Mouse (Mus musculus): ENCODE results near the gene Nek10. TPM values are rescaled to one million over a fixed set of nuclear protein-coding genes. Genes with fewer than 3 reads are reported as not detected.

Gene Nek10
- polyA plus RNA-seq, 1 experiment from 2014 or later: 0.04 TPM

DNA sequence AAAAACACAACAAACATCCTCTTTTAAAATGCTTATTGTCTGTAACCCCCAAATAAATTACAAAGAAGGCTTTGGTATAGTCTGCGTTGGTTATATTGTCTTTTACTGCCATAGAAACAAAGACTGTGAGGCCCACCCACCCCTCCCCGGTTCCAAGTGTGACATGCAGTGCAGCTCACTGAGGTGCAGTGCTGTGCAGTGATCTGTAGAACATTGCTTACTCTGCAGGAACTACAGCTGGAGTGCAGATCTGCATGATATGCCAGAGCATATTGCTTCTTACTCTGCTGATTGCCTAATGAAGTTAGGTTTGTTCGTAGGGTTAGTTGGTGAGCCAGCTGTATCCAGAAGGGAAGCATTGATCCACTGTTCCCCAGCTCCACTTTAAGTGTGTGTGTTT lies 57.1 kb downstream of the Nek10 start:
- no peak for ATAC-seq (replicated peaks; ENCODE audit: low FRiP score, low TSS enrichment, low read depth)
- H3K9me3 ChIP-seq (ENCODE audit: control insufficient read depth, low read length): no peaks in the 10 kb centered on the region
- H3K4me3 ChIP-seq (ENCODE audit: low read depth, low read length): no peak overlapping the region
- H3K27ac ChIP-seq (ENCODE audit: low read depth): no peak overlapping the region
- no peak overlapping the region for H3K9ac ChIP-seq (ENCODE audit: low read length)
- no peak for DNase-seq (ENCODE audit: low spot score)
- no peaks in the 10 kb centered on the region for H3K36me3 ChIP-seq (ENCODE audit: control insufficient read depth, insufficient read depth, low read length)
- no peaks in the 10 kb centered on the region for H3K27me3 ChIP-seq (replicated peaks; ENCODE audit: control insufficient read depth, insufficient read depth, low read length)
- H3K4me1 ChIP-seq (replicated peaks; ENCODE audit: control insufficient read depth, insufficient read depth, low read length): no peaks in the 10 kb centered on the region
- WGBS: 60% methylated on average over 3 of the region's 3 CpGs
- H3K4me2 ChIP-seq (ENCODE audit: low read length): no peak overlapping the region

DNA sequence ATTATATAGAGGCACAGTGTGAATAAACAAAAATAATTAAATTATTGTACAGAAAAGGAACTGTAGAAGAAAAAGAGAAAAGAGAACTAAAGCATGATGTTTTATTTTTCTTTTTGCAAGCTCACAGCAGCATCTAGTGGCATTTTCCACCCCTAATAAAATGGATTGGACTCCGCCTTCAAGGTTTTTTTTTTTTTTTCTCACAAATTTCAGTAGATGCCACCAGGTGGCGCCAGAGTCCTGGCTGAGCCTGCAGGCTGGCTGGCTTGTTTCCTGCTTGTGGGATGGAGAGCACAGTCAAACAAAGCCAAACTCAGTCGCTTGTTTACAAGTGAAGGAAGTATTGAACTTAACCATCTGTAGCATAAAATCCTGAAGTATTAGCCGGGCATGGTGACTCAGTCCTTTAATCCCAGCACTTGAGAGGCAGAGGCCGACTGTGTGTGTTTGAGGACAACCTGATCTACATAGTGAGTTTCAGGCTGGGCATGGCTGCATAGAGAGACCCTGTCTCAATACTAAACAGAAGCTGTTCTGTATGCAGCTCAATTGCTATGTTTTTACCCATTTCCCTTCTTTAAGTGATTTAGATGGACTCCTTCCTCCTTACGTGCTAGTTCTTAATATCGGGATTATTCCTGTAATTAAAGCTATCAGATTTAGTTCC lies 60.6 kb downstream of the Nek10 start:
- no peak overlapping the region for H3K27ac ChIP-seq (ENCODE audit: low read depth)
- 22% methylated on average over 7 of the region's 7 CpGs for WGBS

DNA sequence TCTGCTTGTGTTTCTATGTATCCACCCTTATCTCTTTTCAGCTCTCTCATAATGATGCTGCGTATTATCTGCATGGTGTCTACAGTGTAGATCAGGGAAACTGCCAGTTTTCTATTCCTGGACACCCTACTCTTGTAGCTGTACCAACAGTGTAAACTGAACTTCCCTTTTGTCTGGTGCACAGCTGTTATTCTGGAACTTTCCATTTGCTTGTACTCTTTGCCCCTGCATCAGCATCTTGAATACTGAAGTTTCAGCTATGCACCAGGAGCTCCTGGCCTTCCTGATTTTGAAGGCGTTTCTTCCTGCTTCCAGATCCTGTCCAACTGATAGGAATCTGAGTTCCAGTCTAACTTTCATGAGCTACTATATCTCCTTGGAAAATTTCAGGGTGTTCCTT lies 66.0 kb downstream of the Nek10 start:
- H3K4me1 ChIP-seq (replicated peaks; ENCODE audit: control insufficient read depth, insufficient read depth, low read length): no peaks in the 10 kb centered on the region
- no peaks in the 10 kb centered on the region for H3K27me3 ChIP-seq (replicated peaks; ENCODE audit: control insufficient read depth, insufficient read depth, low read length)
- no peak for DNase-seq (ENCODE audit: low spot score)
- no peaks in the 10 kb centered on the region for H3K9me3 ChIP-seq (ENCODE audit: control insufficient read depth, low read length)
- H3K4me2 ChIP-seq (ENCODE audit: low read length): no peak overlapping the region
- H3K27ac ChIP-seq (ENCODE audit: low read depth): no peak overlapping the region
- no peak overlapping the region for H3K4me3 ChIP-seq (ENCODE audit: low read depth, low read length)
- WGBS: 93% methylated on average over 2 of the region's 2 CpGs
- no peaks in the 10 kb centered on the region for H3K36me3 ChIP-seq (ENCODE audit: control insufficient read depth, insufficient read depth, low read length)
- no peak for ATAC-seq (replicated peaks; ENCODE audit: low FRiP score, low TSS enrichment, low read depth)
- no peak overlapping the region for H3K9ac ChIP-seq (ENCODE audit: low read length)

More for the DNA sequence above, 60.6 kb downstream of the Nek10 start:
- Histone ChIP-seq H3K36me3 (ENCODE audit: control insufficient read depth, insufficient read depth, low read length) (no peaks in the 10 kb centered on the region), H3K4me3 (ENCODE audit: low read depth, low read length) (no peak overlapping the region), H3K4me2 (ENCODE audit: low read length) (no peak overlapping the region), H3K9ac (ENCODE audit: low read length) (no peak overlapping the region), H3K27me3 (replicated peaks; ENCODE audit: control insufficient read depth, insufficient read depth, low read length) (no peaks in the 10 kb centered on the region), H3K4me1 (replicated peaks; ENCODE audit: control insufficient read depth, insufficient read depth, low read length) (no peaks in the 10 kb centered on the region), H3K9me3 (ENCODE audit: control insufficient read depth, low read length) (no peaks in the 10 kb centered on the region)
- ATAC-seq (replicated peaks; ENCODE audit: low FRiP score, low TSS enrichment, low read depth) (peak; percentile 85), DNase-seq (ENCODE audit: low spot score) (peak; percentile 91)

DNA sequence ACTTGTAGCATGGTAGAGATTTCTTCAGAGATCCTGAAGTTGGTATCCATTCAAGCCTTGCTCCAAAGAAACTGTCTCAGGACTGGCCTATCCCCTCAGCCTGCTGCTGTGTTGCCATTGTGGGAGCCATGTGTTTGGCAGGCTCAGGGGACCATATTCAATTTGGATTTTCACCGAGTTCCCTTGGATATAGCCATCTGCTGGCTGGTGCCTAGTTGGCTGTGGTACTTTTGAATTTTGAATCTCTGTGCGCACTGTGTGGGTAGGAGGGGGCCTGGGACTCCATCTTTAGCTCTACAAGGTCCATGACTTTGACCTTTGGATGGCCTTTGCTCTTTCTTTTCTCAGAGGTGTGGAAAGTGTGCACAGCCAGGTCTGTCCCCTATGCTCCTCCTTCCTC lies 66.8 kb downstream of the Nek10 start:
- H3K4me2 ChIP-seq (ENCODE audit: low read length): no peak overlapping the region
- no peak for ATAC-seq (replicated peaks; ENCODE audit: low FRiP score, low TSS enrichment, low read depth)
- H3K9me3 ChIP-seq (ENCODE audit: control insufficient read depth, low read length): no peaks in the 10 kb centered on the region
- no peaks in the 10 kb centered on the region for H3K4me1 ChIP-seq (replicated peaks; ENCODE audit: control insufficient read depth, insufficient read depth, low read length)
- 90% methylated on average over 2 of the region's 2 CpGs for WGBS
- H3K9ac ChIP-seq (ENCODE audit: low read length): no peak overlapping the region
- H3K4me3 ChIP-seq (ENCODE audit: low read depth, low read length): no peak overlapping the region
- H3K36me3 ChIP-seq (ENCODE audit: control insufficient read depth, insufficient read depth, low read length): no peaks in the 10 kb centered on the region
- H3K27ac ChIP-seq (ENCODE audit: low read depth): no peak overlapping the region
- no peaks in the 10 kb centered on the region for H3K27me3 ChIP-seq (replicated peaks; ENCODE audit: control insufficient read depth, insufficient read depth, low read length)
- no peak for DNase-seq (ENCODE audit: low spot score)

DNA sequence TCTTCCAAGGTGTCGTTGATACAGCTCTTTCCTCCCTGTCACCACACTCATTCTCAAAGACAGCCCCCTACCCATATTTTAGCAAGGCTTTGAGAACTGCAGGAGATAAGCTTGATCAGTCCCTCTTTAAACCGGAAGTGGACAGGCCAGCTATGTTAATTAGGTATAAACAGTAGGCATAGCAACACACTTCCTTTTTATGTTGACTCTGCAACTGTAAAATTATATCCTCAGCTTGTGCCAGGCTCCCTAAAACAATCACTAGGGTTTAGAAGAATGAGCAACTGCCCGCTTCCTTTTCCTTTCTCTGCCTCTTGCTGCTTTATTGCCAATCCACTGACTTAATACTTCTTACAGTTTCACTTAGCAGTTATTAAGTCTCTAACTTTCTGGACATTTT lies 67.2 kb downstream of the Nek10 start:
- Histone ChIP-seq H3K9me3 (ENCODE audit: control insufficient read depth, low read length) (no peaks in the 10 kb centered on the region), H3K4me2 (ENCODE audit: low read length) (no peak overlapping the region), H3K9ac (ENCODE audit: low read length) (no peak overlapping the region), H3K36me3 (ENCODE audit: control insufficient read depth, insufficient read depth, low read length) (no peaks in the 10 kb centered on the region), H3K27ac (ENCODE audit: low read depth) (no peak overlapping the region), H3K4me3 (ENCODE audit: low read depth, low read length) (no peak overlapping the region), H3K4me1 (replicated peaks; ENCODE audit: control insufficient read depth, insufficient read depth, low read length) (no peaks in the 10 kb centered on the region), H3K27me3 (replicated peaks; ENCODE audit: control insufficient read depth, insufficient read depth, low read length) (no peaks in the 10 kb centered on the region)
- DNase-seq (ENCODE audit: low spot score): no peak
- no peak for ATAC-seq (replicated peaks; ENCODE audit: low FRiP score, low TSS enrichment, low read depth)
- 81% methylated on average over 3 of the region's 3 CpGs for WGBS

DNA sequence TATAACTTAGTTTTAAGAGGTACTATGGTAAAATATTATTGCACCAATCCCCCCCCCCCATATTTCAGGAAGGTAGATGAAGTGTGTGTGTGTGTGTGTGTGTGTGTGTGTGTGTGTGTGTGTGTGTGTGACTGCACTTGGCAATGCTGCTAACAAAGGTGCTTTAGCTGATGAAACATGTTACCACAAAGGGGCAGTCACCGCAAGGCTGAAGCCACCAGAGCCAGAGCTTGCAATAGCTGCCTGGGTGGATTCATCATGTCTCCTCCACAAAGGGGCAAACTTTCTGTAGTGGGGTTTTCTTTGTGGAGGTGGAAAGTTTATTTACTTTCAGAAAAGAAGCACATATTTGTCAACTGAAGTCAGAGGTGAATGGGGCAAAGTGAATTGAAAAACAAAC lies 67.9 kb downstream of the Nek10 start:
- Histone ChIP-seq H3K4me2 (ENCODE audit: low read length) (no peak overlapping the region), H3K4me1 (replicated peaks; ENCODE audit: control insufficient read depth, insufficient read depth, low read length) (no peaks in the 10 kb centered on the region), H3K27me3 (replicated peaks; ENCODE audit: control insufficient read depth, insufficient read depth, low read length) (no peaks in the 10 kb centered on the region), H3K27ac (ENCODE audit: low read depth) (no peak overlapping the region), H3K36me3 (ENCODE audit: control insufficient read depth, insufficient read depth, low read length) (no peaks in the 10 kb centered on the region), H3K4me3 (ENCODE audit: low read depth, low read length) (no peak overlapping the region), H3K9me3 (ENCODE audit: control insufficient read depth, low read length) (no peaks in the 10 kb centered on the region), H3K9ac (ENCODE audit: low read length) (no peak overlapping the region)
- no peak for DNase-seq (ENCODE audit: low spot score)
- whole genome bisulfite sequencing: 75% methylated on average over 1 of the region's 1 CpGs
- no peak for ATAC-seq (replicated peaks; ENCODE audit: low FRiP score, low TSS enrichment, low read depth)

DNA sequence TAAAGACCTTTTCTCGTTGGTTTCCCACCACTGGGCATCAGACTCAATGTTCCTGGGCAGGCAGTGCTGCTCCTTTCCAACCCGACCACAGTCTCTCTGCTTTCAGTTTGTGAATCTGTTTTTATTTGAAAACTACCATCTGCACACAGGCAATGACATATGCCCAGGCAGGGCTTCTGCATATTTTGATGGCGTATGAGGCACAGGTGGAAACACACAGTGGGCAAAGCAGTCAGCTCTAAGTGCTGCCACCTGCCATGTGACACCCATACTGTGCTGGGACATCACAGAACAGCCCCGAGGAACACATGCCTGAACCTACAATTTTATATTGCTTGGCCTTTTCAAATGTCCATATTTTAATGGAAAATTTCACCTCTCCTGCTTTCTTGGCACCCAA lies 68.5 kb downstream of the Nek10 start:
- no peak overlapping the region for H3K27ac ChIP-seq (ENCODE audit: low read depth)
- DNase-seq (ENCODE audit: low spot score): no peak
- H3K9me3 ChIP-seq (ENCODE audit: control insufficient read depth, low read length): no peaks in the 10 kb centered on the region
- no peaks in the 10 kb centered on the region for H3K4me1 ChIP-seq (replicated peaks; ENCODE audit: control insufficient read depth, insufficient read depth, low read length)
- no peaks in the 10 kb centered on the region for H3K36me3 ChIP-seq (ENCODE audit: control insufficient read depth, insufficient read depth, low read length)
- no peak overlapping the region for H3K4me3 ChIP-seq (ENCODE audit: low read depth, low read length)
- no peak overlapping the region for H3K9ac ChIP-seq (ENCODE audit: low read length)
- ATAC-seq (replicated peaks; ENCODE audit: low FRiP score, low TSS enrichment, low read depth): no peak
- WGBS: 75% methylated on average over 4 of the region's 4 CpGs
- H3K4me2 ChIP-seq (ENCODE audit: low read length): no peak overlapping the region
- no peaks in the 10 kb centered on the region for H3K27me3 ChIP-seq (replicated peaks; ENCODE audit: control insufficient read depth, insufficient read depth, low read length)

DNA sequence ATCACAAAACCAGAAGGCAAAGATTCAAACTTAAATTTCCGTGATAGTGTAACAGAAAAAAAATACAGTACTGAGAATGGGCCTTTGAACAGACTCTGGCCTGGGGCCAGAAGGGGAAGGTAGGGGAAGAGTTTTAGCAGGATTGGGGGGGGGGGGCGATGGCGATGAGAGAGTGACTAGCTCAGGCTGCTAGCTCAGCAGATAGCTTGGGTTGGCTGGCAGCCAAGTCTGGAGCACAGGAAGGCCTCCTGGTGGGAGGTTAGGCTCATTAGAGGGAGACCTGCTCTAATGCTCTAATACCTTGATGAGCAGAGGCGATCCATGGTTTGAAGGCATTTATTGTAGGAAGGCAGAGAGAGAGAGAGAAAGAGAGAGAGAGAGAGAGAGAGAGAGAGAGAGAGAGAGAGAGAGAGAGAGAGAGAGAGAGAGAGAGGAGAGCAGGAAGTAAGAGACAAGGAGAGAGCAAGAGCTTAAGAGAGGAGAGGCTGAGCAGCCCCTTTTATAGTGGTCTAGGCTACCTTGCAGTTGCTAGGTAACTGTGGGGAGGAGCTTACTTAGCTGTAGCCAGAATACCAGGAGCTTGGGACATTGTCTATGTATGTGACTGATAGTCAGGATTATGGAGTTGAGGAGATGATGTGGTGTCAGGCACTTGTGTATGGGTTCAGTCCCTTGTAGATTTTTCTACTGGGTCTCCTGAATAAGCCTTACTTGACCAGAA lies 90.9 kb downstream of the Nek10 start:
- Histone ChIP-seq H3K27me3 (replicated peaks; ENCODE audit: control insufficient read depth, insufficient read depth, low read length) (no peaks in the 10 kb centered on the region), H3K4me2 (ENCODE audit: low read length) (no peak overlapping the region), H3K9me3 (ENCODE audit: control insufficient read depth, low read length) (no peaks in the 10 kb centered on the region), H3K36me3 (ENCODE audit: control insufficient read depth, insufficient read depth, low read length) (no peaks in the 10 kb centered on the region), H3K9ac (ENCODE audit: low read length) (no peak overlapping the region), H3K27ac (ENCODE audit: low read depth) (no peak overlapping the region), H3K4me3 (ENCODE audit: low read depth, low read length) (no peak overlapping the region), H3K4me1 (replicated peaks; ENCODE audit: control insufficient read depth, insufficient read depth, low read length) (no peaks in the 10 kb centered on the region)
- 0 out of 2 replicates have a peak, but pooled peaks have one; percentile 23 for ATAC-seq (replicated peaks; ENCODE audit: low FRiP score, low TSS enrichment, low read depth)
- DNase-seq (ENCODE audit: low spot score): no peak
- WGBS: 36% methylated on average over 2 of the region's 4 CpGs

DNA sequence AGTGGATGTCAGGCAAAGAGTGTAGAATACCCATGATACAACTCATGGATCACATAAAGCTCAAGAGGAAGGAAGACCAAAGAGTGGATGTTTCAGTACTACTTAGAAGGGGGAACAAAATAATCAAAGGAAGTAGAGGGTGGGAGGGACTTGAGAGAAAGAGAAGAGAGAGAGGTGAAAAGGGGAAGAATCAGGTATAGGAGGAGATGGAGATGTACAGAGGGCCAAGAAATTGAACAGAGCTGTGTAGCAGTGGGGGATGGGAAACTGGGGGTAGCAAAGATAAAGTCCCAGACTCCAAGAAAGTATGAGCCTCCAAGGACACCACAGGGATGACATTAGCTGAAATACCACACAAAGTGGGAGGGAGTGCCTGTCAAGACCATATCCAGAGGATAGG lies 91.6 kb downstream of the Nek10 start:
- DNase-seq (ENCODE audit: low spot score): no peak
- ATAC-seq (replicated peaks; ENCODE audit: low FRiP score, low TSS enrichment, low read depth): no peak
- no peaks in the 10 kb centered on the region for H3K36me3 ChIP-seq (ENCODE audit: control insufficient read depth, insufficient read depth, low read length)

More for the DNA sequence above, 91.6 kb downstream of the Nek10 start:
- no peak overlapping the region for H3K4me3 ChIP-seq (ENCODE audit: low read depth, low read length)
- H3K4me2 ChIP-seq (ENCODE audit: low read length): no peak overlapping the region
- no peak overlapping the region for H3K27ac ChIP-seq (ENCODE audit: low read depth)
- H3K27me3 ChIP-seq (replicated peaks; ENCODE audit: control insufficient read depth, insufficient read depth, low read length): no peaks in the 10 kb centered on the region
- no peak overlapping the region for H3K9ac ChIP-seq (ENCODE audit: low read length)
- no peaks in the 10 kb centered on the region for H3K4me1 ChIP-seq (replicated peaks; ENCODE audit: control insufficient read depth, insufficient read depth, low read length)
- no peaks in the 10 kb centered on the region for H3K9me3 ChIP-seq (ENCODE audit: control insufficient read depth, low read length)
